In genomic region chr4:57311750-57312149, GRCm38 (mm10) we compare ENCODE assay signal across 23 mouse cellular contexts.
"Had no signal": no experiment of that assay in that cellular context is flagged by ENCODE, and none has a peak within 500 bp of the region (broad histone marks: within the 10 kb centered on the region; RNA-seq: fewer than 3 reads in every experiment).

No protein-coding gene starts in this region.

- H3K4me3 ChIP-seq: heart, adult 2 months; heart, embryonic 13.5 days; heart, embryonic 15.5 days; hindbrain, embryonic 13.5 days; hindbrain, embryonic 15.5 days; kidney, embryonic 15.5 days; limb, embryonic 13.5 days; limb, embryonic 15.5 days had no signal

- H3K27ac ChIP-seq: heart, adult 2 months; heart, embryonic 13.5 days; heart, embryonic 15.5 days; hindbrain, embryonic 13.5 days; hindbrain, embryonic 15.5 days; hindbrain, postnatal 0 days; limb, embryonic 13.5 days; limb, embryonic 15.5 days; liver, embryonic 14.5 days had no signal

- ATAC-seq: forebrain, embryonic 16.5 days; hindbrain, postnatal 0 days had no signal

- H3K36me3 ChIP-seq: heart, embryonic 13.5 days; heart, embryonic 15.5 days; hindbrain, embryonic 13.5 days; hindbrain, embryonic 15.5 days; kidney, embryonic 15.5 days; limb, embryonic 13.5 days; limb, embryonic 15.5 days had no signal

- DNase-seq: gastrocnemius, postnatal 14 days; gastrocnemius, postnatal 36 days; heart, adult 11 months; heart, adult 2 months; heart, postnatal 14 days; heart, postnatal 36 days; kidney, adult 11 months; kidney, adult 9 months; kidney, postnatal 14 days; layer of hippocampus, adult 9-11 months; layer of hippocampus, postnatal 36 days; left cerebral cortex, postnatal 4 days had no signal

- H3K4me1 ChIP-seq: hindbrain, embryonic 15.5 days had no signal

- H3K9ac ChIP-seq: heart, embryonic 13.5 days; heart, embryonic 15.5 days; hindbrain, embryonic 13.5 days; hindbrain, embryonic 15.5 days; kidney, embryonic 15.5 days; limb, embryonic 13.5 days; limb, embryonic 15.5 days; liver, embryonic 14.5 days had no signal

- H3K27me3 ChIP-seq: heart, embryonic 13.5 days; hindbrain, embryonic 15.5 days; limb, embryonic 15.5 days had no signal

- H3K9me3 ChIP-seq: heart, embryonic 13.5 days; heart, embryonic 15.5 days; hindbrain, embryonic 13.5 days; hindbrain, embryonic 15.5 days; kidney, embryonic 15.5 days; limb, embryonic 13.5 days; limb, embryonic 15.5 days had no signal

- H3K4me2 ChIP-seq: heart, embryonic 11.5 days; heart, embryonic 13.5 days; heart, embryonic 15.5 days; hindbrain, embryonic 13.5 days; hindbrain, embryonic 15.5 days; kidney, embryonic 15.5 days; limb, embryonic 13.5 days; limb, embryonic 15.5 days had no signal
